Mouse (Mus musculus): Measurements from ENCODE around the gene Pip4k2b.
A peak's percentile ranks its signal among the peaks of the same experiment; 100 is the strongest.
"Not testable (repeated sequence)": the region's sequence is repeated elsewhere in the genome, so short reads cannot be mapped to it uniquely, and the experiment has no call there.

Pip4k2b gene

DNA sequence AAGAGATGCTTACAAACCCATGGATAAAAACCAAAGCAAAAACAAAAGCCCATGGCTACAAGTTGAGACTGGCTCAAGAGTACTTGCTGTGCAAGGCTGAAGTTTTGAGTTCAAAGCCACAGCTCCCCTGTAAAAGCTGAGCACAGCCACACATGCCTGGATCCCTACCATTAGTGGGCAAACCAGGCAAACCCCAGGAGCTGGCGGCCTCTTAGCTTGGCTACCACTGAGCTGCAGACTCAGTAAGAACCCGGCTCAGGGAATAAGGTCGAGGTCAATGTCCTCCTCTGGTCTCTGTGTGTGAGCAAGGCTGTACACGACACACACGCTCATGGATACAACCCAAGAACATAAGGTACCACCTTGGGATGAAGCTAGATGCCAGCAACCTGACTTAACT, 4.0 kb upstream of the Pip4k2b start:
- no peak for DNase-seq

DNA sequence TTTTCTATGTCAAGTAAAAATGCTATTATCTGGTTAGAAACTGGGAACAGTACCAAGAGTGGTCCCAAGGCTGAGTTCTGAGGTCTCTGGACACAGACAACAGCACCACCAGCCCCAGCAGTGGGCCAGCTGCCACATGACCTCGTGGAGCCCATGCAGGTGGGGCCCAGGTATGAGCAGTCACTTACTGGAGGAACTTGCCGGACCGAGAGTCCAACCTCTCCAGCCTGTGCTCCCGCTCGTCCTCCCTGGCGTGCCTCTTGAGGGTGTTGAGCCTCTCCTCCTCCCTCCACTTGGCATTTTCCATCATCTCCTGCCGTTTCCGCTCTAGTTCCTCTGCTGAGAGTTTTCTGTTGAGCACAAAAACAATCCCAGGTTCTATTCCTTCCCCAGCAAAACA, 3.3 kb upstream of the Pip4k2b start:
- DNase-seq, result no peak

DNA sequence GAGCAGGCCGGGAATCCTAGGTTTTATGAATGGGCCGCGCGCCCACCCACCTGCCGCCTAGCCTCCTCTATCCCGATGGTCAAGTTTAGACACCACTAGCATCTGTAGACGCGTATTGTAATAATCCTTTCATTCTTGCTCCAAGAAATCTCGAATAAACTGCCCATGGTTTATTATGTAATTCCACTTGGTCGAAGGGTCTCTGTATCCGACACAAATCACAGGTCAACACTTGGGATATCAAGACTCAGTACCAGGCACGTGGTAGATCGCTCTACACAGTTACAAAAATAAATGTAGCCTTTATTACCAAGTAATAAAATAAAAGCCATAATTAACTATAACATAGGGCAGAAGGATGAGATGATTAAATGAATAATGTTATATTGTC, 822 bp upstream of the Pip4k2b start:
- no peak for DNase-seq

- DNase-seq, result peak; percentile 99
These were observed 320 bp upstream of the Pip4k2b start for GRCm38 (mm10) chr11:97744718-97745330.

- peak; percentile 43 for DNase-seq
These were observed 1.1 kb downstream of the Pip4k2b start for GRCm38 (mm10) chr11:97743423-97743822.

DNA sequence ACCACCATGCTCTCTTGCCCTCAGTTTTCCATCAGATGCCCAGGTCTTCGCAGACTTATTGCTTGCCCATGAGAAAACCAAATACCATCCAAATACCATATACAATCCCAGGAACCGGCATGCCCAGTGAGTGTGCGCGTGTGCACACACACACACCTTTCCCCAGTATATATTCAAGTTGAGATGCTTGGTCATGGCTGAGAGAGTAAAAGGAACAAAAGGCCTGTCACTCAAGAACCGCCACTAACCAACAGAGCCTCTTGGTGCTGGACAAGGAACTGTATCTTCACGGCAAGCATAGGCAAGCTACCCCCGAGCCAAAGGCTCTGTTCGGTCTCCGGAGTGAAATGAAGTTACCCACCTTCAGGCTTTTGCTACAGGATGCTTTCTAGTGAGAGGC, 1.9 kb downstream of the Pip4k2b start:
- no peak for DNase-seq

DNA sequence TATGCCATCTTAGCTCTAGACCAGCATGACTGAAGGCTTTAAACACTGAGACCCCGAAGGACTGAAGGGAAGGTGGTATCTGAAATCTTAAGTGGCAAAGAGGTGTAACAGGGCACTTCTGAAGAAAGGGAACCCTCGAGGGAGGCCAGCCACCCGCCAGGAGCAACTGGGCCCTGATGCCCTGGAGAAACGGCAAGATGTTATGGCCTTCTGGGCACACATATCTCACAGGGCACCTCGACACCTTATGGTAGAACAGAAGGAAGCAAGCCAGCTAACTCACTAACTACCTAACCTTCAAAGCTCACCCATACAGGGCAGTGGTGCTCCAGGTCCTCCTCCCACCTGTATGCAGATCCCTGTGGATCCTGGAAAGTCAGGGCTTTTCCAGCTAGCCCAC, 2.3 kb downstream of the Pip4k2b start:
- DNase-seq, result no peak

DNA sequence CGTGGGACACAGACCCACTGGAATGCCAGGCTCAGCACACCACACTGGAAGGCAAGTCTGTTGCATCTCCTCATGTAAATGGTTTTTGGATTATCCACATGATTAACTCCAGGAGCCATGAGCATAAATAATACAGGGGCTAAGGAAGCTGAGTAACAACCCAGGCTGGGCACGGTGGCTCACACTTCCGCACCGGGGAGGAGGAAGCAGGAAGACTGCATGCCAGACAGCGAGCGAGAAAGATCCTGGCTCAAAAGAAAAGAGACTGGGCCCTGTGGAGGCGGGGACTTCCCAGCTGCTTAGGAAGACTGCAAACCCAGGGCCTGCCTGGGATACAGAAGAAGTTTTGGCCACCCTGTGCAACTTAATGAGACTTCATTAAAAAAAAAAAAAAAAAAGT, 4.3 kb downstream of the Pip4k2b start:
- DNase-seq, result peak; percentile 46

- DNase-seq, result no peak
These were observed 5.3 kb downstream of the Pip4k2b start for GRCm38 (mm10) chr11:97739155-97739554.

GRCm38 (mm10) chr11:97738703-97739102, 5.8 kb downstream of the Pip4k2b start:
- no peak for DNase-seq

DNA sequence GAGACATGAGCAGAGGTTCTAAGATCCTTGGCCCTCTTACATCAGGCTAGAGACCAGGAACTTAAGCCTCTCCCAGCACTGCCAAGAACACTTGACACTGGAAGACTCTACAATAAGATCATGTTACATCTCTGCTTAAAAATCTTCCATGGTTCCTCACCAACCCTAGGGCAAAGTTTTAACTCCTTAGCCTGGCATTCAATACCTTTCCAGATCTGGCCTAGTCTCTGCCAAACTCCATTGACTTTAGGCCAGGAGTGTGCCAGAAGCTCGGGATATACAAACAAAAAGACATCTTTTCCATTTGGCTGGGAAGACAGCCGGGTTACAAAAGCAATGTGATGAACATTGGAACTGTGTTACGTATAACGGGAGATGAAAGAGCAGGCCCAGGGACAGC, 6.9 kb downstream of the Pip4k2b start:
- DNase-seq, result no peak

DNA sequence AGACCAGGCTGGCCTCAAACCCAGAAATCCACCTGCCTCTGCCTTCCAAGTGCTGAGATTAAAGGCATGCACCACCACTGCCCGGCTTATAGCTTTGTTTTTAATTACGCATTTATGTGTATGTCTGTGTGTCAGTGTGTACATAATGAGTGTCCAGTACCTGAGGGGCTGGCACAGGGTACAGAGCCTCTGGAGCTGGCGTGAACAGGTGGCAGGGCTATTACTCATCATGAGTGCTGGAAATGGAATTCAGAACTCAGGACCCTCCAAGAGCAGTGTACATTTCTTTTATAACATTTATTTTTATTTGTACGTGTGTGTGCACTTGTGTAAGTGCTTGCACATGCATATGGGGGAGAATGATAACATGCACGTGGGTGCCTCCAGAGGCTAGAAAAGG, 7.9 kb downstream of the Pip4k2b start:
- DNase-seq, result no peak

GRCm38 (mm10) chr11:97734810-97735209, 9.7 kb downstream of the Pip4k2b start:
- not testable (repeated sequence) for DNase-seq

DNA sequence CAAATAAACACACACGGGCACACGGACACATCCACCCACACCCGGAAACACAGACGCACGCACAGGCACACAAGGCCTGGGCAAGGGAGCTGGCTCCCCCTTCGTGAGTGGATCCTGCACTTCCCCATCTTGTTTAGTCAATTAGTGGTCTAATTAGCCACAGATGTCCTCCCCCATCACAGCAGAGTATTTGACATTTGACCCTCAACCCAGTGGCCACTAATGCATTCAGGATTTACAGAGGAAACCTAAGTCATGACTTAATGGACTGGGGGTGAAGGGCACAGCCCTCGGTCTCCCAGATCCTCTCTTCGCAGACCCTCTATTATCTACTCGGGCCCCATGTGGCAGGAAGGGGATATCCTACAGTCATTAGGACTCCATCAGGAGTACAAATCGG, 10.8 kb downstream of the Pip4k2b start:
- DNase-seq, result no peak

GRCm38 (mm10) chr11:97728730-97729129, 15.8 kb downstream of the Pip4k2b start:
- DNase-seq, result no peak

- DNase-seq, result peak; percentile 52
These were observed 16.2 kb downstream of the Pip4k2b start for GRCm38 (mm10) chr11:97728311-97728710.

- no peak for DNase-seq
These were observed 20.8 kb downstream of the Pip4k2b start for GRCm38 (mm10) chr11:97723709-97724108.

GRCm38 (mm10) chr11:97721338-97721737, 23.2 kb downstream of the Pip4k2b start:
- no peak for DNase-seq

DNA sequence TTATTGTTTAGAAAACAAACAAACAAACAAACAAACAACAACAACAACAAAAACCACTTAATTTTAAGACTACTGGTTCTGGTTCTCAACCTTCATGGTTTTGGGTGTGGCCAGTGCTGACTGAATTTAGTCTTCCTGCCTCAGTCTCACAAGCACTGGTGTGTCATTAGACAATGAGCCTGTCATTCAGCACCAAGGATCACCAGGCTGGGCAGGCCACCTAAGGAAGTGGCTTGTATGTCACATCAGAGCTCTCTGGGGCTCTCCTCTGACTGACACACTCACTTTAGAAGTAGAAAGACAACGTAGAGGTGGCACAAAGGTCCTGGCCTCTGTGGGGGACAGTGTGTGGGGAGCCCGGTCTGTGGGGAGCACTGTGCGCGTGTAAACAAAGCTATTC, 25.5 kb downstream of the Pip4k2b start:
- DNase-seq, result no peak

DNA sequence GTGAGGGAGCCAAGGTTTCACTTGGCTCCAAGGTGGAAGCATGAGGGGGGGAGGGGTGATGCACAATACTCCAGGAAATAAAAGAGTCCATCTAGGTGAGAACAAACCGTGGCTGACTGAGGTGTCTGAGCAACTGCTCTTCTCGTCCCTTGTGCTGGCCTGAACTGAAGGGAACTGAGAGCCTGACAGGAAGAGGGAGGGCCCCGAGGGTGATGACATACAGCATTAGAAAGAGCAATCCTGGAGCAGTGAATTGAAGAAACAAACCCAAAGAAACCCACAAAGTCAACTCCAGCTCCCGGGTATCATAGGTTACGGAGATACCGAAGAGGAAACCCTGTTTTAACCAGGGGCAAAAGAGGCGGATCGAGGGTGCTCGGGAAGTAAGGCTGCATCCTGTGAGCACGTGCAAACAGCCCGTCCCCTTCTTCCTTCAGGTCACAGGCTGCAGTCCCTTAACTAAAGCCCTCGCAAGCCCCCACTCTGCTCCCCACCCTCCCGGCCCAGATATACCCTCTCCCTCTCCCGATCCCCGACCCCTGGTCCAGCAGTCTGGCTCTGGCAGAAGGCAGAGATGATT, 26.1 kb downstream of the Pip4k2b start:
- peak; percentile 30 for DNase-seq

DNA sequence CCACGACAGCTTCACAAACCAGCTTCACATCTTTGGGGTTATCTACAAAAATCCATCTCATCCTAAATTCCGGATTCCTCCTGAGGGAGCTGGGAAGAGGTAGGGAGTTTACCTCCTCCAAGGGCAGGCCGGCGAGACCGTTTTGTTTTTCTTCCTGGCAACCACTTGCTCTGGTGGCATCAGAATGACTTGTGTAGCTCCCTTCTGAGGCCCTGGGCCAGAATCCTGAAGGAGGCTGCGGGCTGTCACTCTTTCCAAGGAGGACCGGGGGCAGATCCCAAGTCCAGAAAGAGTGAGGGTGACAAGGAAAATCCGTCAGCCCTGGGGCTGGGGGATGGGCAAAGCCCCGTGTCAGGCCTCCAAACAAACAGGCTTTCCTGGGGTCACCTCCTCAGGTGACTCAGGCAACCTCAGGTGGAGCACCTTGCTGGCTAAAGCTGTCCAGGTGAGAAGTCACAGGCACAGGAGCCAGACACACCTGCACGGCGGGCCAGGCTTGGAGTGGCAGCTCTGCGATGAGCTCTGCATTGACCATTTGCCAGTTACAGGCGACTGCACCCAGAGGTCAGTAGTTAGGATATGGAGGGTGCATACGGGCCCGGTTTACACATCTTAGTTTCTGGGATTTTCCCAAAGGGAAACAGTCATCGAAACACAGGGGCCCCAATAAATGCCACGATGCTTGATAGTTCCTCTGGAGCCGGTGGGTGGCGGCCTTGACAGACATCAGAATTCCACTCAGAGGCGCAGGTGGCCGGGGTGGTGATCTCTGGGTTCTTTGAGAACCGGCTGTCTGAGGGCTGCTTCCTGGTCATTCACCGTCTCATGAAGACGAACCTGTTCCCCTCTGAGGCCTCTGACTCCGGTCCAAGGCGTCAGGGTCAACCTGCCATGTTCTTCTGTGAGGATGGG, 26.9 kb downstream of the Pip4k2b start:
- DNase-seq, result no peak

DNA sequence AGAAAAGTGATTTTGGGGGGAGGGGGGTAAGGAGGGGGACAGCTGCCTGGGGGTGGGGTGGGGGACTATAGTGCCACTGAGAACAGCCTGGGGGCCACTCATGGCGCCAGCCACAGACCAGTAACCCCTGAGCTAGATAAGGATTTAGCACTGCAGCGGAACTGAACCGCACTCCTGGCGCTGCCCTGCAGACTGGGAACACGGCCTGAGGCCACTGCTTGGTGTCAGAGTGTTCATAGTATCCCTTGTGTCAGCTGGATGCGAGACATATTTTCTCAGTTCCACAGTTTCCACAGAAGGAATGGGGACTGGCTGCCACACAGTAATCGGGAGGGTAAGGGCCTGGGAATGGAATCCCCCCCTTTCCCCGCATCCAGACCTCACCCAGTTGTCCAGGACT, 28.5 kb downstream of the Pip4k2b start:
- DNase-seq, result no peak

DNA sequence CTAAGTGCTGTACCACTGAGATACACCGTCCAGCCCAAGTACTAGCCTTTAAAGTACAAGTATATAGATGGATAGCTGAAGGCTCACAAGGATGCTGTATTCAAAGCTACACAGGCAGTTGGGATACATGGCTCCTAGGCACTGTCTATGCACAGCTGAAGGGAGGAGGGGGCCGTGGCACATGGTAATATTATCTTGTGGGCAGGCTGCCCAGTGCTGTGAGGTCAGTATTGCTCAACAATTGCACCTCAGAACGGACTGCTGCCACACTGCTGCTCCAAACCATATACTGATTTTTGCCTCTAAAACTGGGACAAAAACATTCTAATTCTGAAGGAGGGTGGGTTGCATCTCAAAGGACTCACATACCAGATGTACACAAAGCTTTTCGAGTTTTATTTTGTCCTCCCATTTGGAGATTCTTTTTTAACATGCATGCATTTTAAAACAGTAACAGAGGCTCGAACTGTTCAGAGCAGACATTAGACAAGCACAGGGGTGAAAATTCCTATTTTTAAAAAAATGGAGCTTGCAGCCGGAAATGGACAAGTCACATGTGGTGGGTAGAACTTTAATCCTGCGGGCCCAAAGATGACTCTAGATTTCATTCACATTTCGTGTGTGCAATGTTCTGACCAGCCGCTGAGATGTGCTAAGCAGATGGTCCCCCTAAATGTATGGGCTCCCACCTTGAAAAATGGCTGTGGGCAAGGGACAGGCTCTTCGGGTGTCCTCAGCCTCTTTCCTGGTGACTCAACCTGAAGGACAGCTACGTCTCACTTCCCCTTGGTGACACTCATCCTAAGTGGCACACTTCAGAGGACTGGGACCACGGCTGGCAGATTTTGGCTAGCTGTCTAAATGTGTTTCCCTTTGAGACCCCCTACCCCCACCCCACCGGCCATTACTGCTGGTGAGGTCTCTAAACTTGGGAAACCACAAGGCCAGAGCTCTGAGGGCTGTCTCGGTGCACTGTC, 29.4 kb downstream of the Pip4k2b start:
- no peak for DNase-seq
